Mouse (Mus musculus) WW6 (cell line): ENCODE results near the gene Vmn1r205.
"Not testable (repeated sequence)": the region's sequence is repeated elsewhere in the genome, so short reads cannot be mapped to it uniquely, and the experiment has no call there.

Experiments
- DNase-seq: peaks from one replicate; pipeline ENCODE4 v3.0.0-alpha.2; 2013; ENCODE audit warnings: low read depth, low spot score

Gene Vmn1r205

GRCm38 (mm10) chr13:22592900-22593299 lies at the start of gene Vmn1r205:
Vmn1r205 (minus strand) TSS chr13:22593000.
- no peak for DNase-seq

GRCm38 (mm10) chr13:22624151-22624550 lies 31.4 kb upstream of the Vmn1r205 start, which contains the start of gene Vmn1r206:
Vmn1r206 (minus strand) TSS chr13:22624251.
- not testable (repeated sequence) for DNase-seq

GRCm38 (mm10) chr13:22583336-22583735 lies 9.5 kb downstream of the Vmn1r205 start:
- DNase-seq, result peak; percentile 22

GRCm38 (mm10) chr13:22574911-22575310 lies 17.9 kb downstream of the Vmn1r205 start:
- not testable (repeated sequence) for DNase-seq

- not testable (repeated sequence) for DNase-seq
These were observed 39.9 kb downstream of the Vmn1r205 start, which contains the start of gene Vmn1r204 for GRCm38 (mm10) chr13:22552898-22553297. Vmn1r204 (plus strand) TSS chr13:22553198.
